Mouse (Mus musculus): ENCODE data around the gene Ttc28.

- TF ChIP-seq POLR2A (IDR thresholded peaks at IDR 0.05; ENCODE audit: borderline replicate concordance, control insufficient read depth, low read depth, low read length) (no peak), CTCF (IDR thresholded peaks at IDR 0.05; ENCODE audit: control insufficient read depth, insufficient read depth, low read length) (no peak)
Measured at GRCm38 (mm10) chr5:111060246-111060745, 180.7 kb downstream of the Ttc28 start.
